Mouse (Mus musculus) hindbrain, embryonic 13.5 days (tissue): ENCODE data around the gene Ski. TPM values are rescaled to one million over a fixed set of nuclear protein-coding genes. Genes with fewer than 3 reads are reported as not detected.

Experiments
- ATAC-seq: fragments of 200-750 bp; cut with Nextera tagmentation; 2 replicates; pipeline ENCODE4 v1.8.0; 2017; ENCODE audit warnings: moderate TSS enrichment; ENCODE audit not compliant: low FRiP score
- H3K27ac ChIP-seq: fragments of 300-500 bp; sonication (generic); 2 replicates; pipeline ENCODE4 v1.5.1; 2015; ENCODE audit warnings: inconsistent platforms, mild to moderate bottlenecking, moderate library complexity
- H3K27me3 ChIP-seq: fragments of 300-500 bp; sonication (generic); 2 replicates; pipeline ENCODE4 v1.6.1; 2015; ENCODE audit warnings: mild to moderate bottlenecking, inconsistent platforms
- H3K36me3 ChIP-seq: fragments of 300-500 bp; sonication (generic); 2 replicates; pipeline ENCODE4 v1.6.1; 2015; ENCODE audit warnings: mild to moderate bottlenecking, inconsistent platforms
- H3K4me1 ChIP-seq: fragments of 300-500 bp; sonication (generic); replicated peaks from 2 replicates; pipeline ENCODE4 v1.6.1; 2015; ENCODE audit warnings: inconsistent platforms
- H3K4me2 ChIP-seq: fragments of 300-500 bp; sonication (generic); 2 replicates; pipeline ENCODE4 v1.6.1; 2015; ENCODE audit warnings: inconsistent platforms, mild to moderate bottlenecking, moderate library complexity
- H3K4me3 ChIP-seq: fragments of 300-500 bp; sonication (generic); 2 replicates; pipeline ENCODE4 v1.5.1; 2015; ENCODE audit warnings: mild to moderate bottlenecking, inconsistent platforms
- H3K9ac ChIP-seq: fragments of 300-500 bp; sonication (generic); 2 replicates; pipeline ENCODE4 v1.6.1; 2015; ENCODE audit warnings: mild to moderate bottlenecking, inconsistent platforms
- H3K9me3 ChIP-seq: fragments of 300-500 bp; sonication (generic); 2 replicates; pipeline ENCODE4 v1.6.1; 2016; ENCODE audit warnings: inconsistent platforms
- WGBS: fragments of 180-500 bp; shearing (Covaris S2); methylation state at CpG from one replicate; pipeline ENCODE4 v1.1.7; 2015; 5-methylcytosine and 5-hydroxymethylcytosine counted together
- polyA plus RNA-seq: library from polyadenylated mRNA; unstranded; fragments of >200 nt; fragmentation: Nextera tagmentation; extraction: Ambion mirVana; gene quantifications from 2 replicates; pipeline ENCODE4 v1.2.1, GENCODE M21; 2015

The Ski gene
- polyA plus RNA-seq, 1 experiment from 2014 or later: 10.3 TPM

DNA sequence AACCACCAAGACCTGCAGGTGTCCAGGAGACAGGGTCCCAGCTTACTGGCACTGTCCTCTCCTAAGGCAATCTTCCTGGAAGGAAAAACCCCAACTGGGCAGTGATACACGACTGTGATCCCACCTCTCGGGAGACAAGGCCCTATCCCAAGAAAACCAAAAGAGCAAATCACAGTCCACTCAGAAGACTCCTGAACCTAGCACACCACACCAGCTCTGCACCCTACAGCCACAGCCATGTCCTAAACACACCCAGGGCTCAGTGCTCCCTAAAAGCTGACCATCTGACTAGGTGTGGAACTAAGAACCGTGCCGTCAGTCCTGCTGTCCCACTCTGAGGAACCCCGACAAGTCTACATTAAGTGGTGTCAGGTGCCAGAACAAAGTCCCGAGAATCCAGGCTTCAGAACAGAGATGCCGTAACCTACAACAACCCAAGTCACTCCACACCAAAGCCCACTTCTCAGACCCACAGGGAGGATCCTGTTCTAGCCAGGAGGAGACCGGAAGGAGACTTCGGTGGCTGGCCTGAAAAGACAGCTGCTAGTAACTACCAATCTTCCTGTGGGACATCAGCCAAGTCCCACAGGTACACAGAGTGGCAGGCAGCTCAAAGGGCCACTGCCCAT is 4.2 kb downstream of the Ski start:
- H3K9ac ChIP-seq: peak overlapping the region; percentile 98; the same call in 1 of the 2 replicates
- peaks cover 86% of the 10 kb centered on the region for H3K4me1 ChIP-seq
- H3K36me3 ChIP-seq: no peaks in the 10 kb centered on the region
- H3K4me3 ChIP-seq: peak overlapping the region; percentile 93
- H3K9me3 ChIP-seq: no peaks in the 10 kb centered on the region
- H3K27me3 ChIP-seq: no peaks in the 10 kb centered on the region
- no peak for ATAC-seq
- 75% methylated on average over 9 of the region's 9 CpGs for WGBS
- peak overlapping the region; percentile 30; the same call in 1 of the 2 replicates for H3K27ac ChIP-seq
- H3K4me2 ChIP-seq: peak overlapping the region; percentile 100

DNA sequence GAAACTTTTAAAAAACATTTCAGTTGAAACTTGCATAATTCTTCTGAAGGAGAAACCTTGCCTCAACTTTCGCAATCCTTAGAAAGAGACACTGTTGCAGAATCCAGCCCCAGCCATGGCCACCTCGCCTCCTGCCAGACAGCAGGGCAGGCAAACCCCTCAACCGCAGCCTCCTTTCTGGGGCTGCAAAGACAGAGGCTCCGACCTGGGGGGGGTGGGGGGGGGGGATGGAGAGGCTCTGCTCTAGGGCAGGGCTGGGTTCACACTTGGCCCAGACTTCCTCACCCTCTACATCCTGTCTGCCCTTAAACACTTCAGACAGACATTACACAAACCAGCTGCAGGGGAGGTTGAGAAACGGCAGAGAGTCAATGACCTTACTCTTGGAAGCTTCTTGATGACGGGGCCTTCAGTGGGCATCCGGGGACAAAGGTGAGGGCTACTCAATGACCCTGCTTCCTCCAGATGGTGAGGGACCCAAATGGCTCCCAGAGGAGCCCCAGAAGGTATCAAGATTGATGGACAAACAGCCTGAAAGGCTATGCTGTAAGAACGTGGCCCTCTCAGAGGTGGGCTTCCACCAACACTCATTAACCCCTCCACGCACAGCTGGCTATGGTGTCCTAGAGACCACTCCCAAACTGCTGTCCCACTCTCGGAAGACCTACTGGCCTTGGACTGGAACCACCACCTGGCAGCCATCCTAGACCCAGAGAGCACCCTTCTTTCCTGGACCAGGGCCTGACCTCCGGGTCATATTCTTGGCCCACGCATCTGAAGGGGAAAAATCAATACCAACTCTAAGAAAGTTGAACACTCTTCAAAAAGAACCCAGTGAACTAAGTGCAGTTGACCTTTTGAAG is 4.9 kb downstream of the Ski start:
- Histone ChIP-seq H3K9ac (0 out of 2 replicates have a peak overlapping the region, but pooled peaks have one; percentile 49), H3K4me2 (peak overlapping the region; percentile 100), H3K4me3 (no peak overlapping the region), H3K4me1 (peaks cover 93% of the 10 kb centered on the region), H3K27ac (0 out of 2 replicates have a peak overlapping the region, but pooled peaks have one; percentile 64), H3K36me3 (no peaks in the 10 kb centered on the region), H3K27me3 (no peaks in the 10 kb centered on the region), H3K9me3 (no peaks in the 10 kb centered on the region)
- 61% methylated on average over 12 of the region's 12 CpGs for WGBS
- no peak for ATAC-seq

DNA sequence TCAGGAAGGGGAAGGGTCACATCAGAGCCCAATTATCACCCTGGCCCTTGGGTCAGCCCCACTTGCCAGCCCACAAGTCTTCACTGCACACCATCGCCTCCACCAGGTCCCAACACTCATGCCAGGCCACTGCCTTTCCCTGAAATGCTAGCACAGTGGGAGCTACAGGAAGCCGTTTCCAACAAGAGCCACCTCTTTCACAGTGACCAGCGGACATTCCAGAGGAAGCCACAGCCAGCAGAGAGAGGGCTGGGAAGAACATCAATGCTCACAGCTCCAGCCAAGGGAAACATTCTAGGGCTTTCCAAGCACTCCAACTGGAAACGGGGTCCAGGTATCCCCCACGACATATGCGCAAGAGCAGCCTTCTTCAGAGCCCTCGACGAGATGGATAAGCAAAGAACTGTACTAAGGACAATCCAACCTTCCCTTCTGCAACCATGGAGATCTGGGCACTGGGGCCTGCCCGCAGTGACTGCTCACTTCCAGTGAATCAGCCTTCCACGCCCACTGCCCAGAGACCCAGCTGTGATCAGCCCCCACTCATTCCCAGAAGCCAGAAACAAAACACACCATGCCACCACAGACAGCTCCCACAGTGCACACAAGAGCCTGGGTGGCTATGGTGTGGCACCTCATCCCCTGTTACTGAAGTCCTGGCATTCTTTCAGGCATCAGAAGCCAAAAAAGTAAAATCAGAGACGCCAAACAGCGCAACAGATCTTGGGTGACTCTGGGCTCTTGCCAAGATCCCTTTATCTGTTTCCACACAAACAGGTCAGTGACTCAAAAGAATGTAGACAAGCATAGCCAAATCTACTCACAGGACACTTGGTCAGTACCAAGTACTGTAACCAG is 6.4 kb downstream of the Ski start:
- Histone ChIP-seq H3K27me3 (no peaks in the 10 kb centered on the region), H3K4me3 (peak overlapping the region; percentile 11; the same call in 1 of the 2 replicates), H3K27ac (peak overlapping the region; percentile 64), H3K36me3 (peaks cover 1% of the 10 kb centered on the region; the same call in 1 of the 2 replicates), H3K9ac (peak overlapping the region; percentile 29; the same call in 1 of the 2 replicates), H3K4me1 (peaks cover 92% of the 10 kb centered on the region), H3K9me3 (no peaks in the 10 kb centered on the region), H3K4me2 (peak overlapping the region; percentile 31)
- ATAC-seq: no peak
- 54% methylated on average over 12 of the region's 12 CpGs for WGBS

DNA sequence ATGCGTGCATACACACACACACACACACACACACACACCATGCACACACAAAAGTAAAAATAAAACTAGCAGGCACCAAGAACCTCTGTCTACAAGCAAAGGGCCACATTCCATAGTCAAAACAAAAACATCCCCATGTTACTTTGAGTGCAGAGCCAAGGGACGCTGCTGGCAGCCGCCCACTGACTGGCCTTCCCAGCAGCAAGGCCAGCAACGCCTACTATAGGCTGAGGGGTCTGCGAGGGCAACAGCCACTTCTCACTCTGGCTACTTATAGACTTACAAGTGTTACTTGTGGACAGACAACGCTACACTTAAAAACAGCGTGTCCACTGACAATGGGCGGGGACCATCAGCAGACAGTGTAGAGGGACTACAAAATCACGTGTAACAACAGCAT is 7.2 kb downstream of the Ski start:
- peaks cover 6% of the 10 kb centered on the region for H3K36me3 ChIP-seq
- H3K27ac ChIP-seq: peak overlapping the region; percentile 64; the same call in 1 of the 2 replicates
- H3K4me1 ChIP-seq: peaks cover 88% of the 10 kb centered on the region
- H3K9me3 ChIP-seq: no peaks in the 10 kb centered on the region
- ATAC-seq: no peak
- peak overlapping the region; percentile 31 for H3K4me2 ChIP-seq
- no peaks in the 10 kb centered on the region for H3K27me3 ChIP-seq
- WGBS: 49% methylated on average over 9 of the region's 9 CpGs
- H3K9ac ChIP-seq: no peak overlapping the region; the same call in 1 of the 2 replicates
- no peak overlapping the region for H3K4me3 ChIP-seq

DNA sequence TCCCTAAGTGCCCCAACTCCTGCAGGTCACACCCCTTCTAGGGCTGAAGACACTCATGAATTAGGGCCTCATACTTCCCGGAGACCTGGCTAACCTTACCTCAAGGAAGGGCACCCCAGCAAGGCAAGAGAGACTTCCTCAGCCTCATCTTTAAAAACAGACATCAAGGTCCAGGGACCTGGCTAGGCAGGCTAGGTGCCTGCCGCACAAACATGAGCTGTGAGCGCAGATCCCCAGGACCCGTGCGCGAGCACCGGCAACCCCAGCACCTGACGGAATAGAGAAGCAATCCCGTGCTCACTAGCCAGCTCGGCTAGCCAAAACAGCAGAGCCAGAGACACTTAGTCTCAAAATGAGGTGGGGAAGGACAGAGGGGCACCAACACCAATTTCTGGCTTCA is 7.6 kb downstream of the Ski start:
- H3K4me2 ChIP-seq: peak overlapping the region; percentile 27

DNA sequence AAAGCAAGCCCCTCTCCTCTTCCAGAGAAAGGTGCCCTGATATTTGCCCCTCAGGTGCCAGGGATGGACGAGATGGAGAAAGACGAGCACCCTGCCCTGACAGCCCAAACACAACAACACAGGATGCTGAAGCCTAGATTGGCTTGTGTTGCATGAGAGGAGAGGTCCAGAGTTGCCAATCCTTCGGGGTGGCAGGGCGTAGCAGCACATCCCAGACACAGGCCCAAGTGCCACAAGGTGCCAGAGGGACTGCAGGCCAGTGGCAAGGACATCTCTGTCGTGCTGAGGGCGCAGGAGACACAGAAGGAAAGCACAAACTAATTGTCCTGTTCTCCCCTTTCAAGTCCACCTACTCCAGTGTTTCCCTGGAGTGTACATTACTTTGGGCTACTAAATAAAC is 8.2 kb downstream of the Ski start:
- Histone ChIP-seq H3K27me3 (no peaks in the 10 kb centered on the region), H3K9me3 (no peaks in the 10 kb centered on the region), H3K9ac (peak overlapping the region; percentile 53), H3K4me2 (peak overlapping the region; percentile 27), H3K4me1 (peaks cover 86% of the 10 kb centered on the region), H3K4me3 (no peak overlapping the region), H3K27ac (peak overlapping the region; percentile 71), H3K36me3 (peaks cover 6% of the 10 kb centered on the region)
- 77% methylated on average over 6 of the region's 6 CpGs for WGBS
- no peak for ATAC-seq

More for the DNA sequence above, 7.6 kb downstream of the Ski start:
- H3K27ac ChIP-seq: 0 out of 2 replicates have a peak overlapping the region, but pooled peaks have one; percentile 64
- H3K4me3 ChIP-seq: no peak overlapping the region
- H3K27me3 ChIP-seq: no peaks in the 10 kb centered on the region
- peaks cover 88% of the 10 kb centered on the region for H3K4me1 ChIP-seq
- ATAC-seq: no peak
- WGBS: 79% methylated on average over 10 of the region's 10 CpGs
- peak overlapping the region; percentile 53; the same call in 1 of the 2 replicates for H3K9ac ChIP-seq
- no peaks in the 10 kb centered on the region for H3K9me3 ChIP-seq
- peaks cover 6% of the 10 kb centered on the region for H3K36me3 ChIP-seq

DNA sequence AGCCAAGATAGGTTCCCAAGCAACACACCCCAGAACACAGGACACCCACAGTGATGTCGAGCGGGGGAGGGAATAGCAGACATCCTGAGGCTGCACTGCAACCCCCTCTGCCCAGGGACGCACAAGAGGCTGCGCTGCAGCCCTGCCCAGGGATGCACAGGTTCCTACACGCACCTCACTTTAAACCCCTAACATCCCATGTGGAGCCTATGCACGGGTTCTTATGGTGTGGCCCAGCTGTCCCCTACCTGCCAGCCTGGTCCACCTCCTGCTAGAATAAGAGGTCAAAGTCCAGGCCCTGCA is 8.7 kb downstream of the Ski start:
- H3K36me3 ChIP-seq: peaks cover 6% of the 10 kb centered on the region
- ATAC-seq: peak; percentile 32; the same call in 1 of the 2 replicates
- H3K27me3 ChIP-seq: no peaks in the 10 kb centered on the region
- 67% methylated on average over 6 of the region's 6 CpGs for whole genome bisulfite sequencing
- peaks cover 85% of the 10 kb centered on the region for H3K4me1 ChIP-seq
- H3K9me3 ChIP-seq: no peaks in the 10 kb centered on the region
- no peak overlapping the region for H3K4me3 ChIP-seq
- H3K9ac ChIP-seq: peak overlapping the region; percentile 53
- H3K27ac ChIP-seq: peak overlapping the region; percentile 71
- H3K4me2 ChIP-seq: peak overlapping the region; percentile 27; the same call in 1 of the 2 replicates

DNA sequence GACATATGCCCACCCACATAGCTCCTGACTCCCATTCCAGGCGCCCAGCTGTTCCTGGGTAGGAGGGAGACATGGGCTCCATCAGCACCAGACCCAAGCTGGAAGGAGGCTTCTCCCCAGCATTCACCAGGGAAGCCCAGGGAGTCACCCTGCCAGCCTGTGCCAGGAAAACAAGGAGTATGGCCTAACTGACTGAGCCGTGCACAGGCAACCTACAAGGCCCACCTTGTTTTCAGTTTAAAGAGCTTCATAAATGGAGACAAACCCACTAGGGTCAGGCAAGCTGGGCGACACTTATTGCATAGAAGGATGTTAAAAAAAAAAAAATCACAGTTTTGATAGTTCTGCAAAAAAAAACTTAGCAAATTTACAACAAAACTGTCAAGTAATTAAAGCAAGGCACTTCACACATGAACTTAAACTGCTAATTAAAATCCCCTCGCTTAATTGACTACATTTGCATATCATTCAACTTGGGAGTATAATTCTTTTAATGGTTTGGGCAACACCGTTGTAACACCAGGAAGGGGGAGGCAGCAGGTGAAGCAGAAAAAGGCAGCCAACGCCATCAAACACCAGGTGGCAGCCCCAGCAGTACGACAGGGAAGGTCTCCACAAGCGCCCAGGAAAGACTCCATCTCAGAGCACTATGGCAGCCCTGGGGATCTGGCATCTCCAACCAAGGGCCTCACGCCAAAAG is 9.2 kb downstream of the Ski start:
- Histone ChIP-seq H3K4me3 (no peak overlapping the region), H3K36me3 (peaks cover 6% of the 10 kb centered on the region), H3K4me1 (peaks cover 85% of the 10 kb centered on the region), H3K27me3 (no peaks in the 10 kb centered on the region), H3K9me3 (no peaks in the 10 kb centered on the region), H3K27ac (peak overlapping the region; percentile 71), H3K9ac (peak overlapping the region; percentile 53; the same call in 1 of the 2 replicates), H3K4me2 (0 out of 2 replicates have a peak overlapping the region, but pooled peaks have one; percentile 27)
- 51% methylated on average over 9 of the region's 9 CpGs for WGBS
- ATAC-seq: no peak

DNA sequence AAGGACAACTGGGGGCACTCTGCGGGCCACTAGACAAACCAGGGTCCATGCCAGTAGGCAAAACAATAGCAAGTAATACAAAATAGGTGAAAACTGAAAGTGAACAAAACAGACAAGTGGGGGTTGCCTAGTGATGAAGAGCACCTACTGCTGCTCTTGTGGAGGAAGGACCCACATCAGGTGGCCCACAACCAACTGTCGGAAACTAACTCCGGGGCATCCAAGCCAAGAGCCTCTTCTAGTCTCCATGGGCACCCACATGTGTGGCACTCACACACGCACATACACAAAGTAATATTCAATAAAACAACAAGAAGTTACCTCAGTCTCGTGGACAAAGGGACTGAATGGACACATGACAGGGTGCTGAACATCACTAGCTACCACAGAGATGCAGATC is 12.9 kb downstream of the Ski start:
- H3K9me3 ChIP-seq: no peaks in the 10 kb centered on the region
- H3K36me3 ChIP-seq: peaks cover 6% of the 10 kb centered on the region
- no peak overlapping the region for H3K9ac ChIP-seq
- WGBS: 92% methylated on average over 5 of the region's 5 CpGs
- ATAC-seq: no peak
- no peak overlapping the region for H3K4me3 ChIP-seq
- no peaks in the 10 kb centered on the region for H3K27me3 ChIP-seq
- H3K4me1 ChIP-seq: peaks cover 81% of the 10 kb centered on the region
- no peak overlapping the region for H3K4me2 ChIP-seq
- no peak overlapping the region for H3K27ac ChIP-seq

DNA sequence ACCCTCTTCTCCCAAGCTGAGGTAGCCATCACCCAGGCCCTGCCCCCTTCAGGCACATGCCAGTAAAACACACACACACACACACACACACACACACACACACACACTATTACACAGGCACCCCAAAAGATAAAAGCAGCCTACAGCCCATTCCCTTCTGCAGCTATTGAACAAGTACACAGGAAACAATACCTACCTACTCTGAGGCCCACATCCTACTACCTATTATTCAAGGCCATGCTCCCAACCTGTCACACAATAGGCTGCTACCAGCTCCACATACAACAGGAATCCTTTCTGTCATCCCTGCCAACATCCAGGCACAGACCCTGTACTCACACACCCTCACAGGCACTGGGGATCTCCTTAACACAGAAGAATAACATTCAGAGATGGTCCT is 13.3 kb downstream of the Ski start:
- H3K27ac ChIP-seq: no peak overlapping the region
- H3K4me2 ChIP-seq: no peak overlapping the region
- H3K4me3 ChIP-seq: no peak overlapping the region
- no peaks in the 10 kb centered on the region for H3K9me3 ChIP-seq
- peaks cover 77% of the 10 kb centered on the region for H3K4me1 ChIP-seq
- H3K9ac ChIP-seq: no peak overlapping the region
- no peaks in the 10 kb centered on the region for H3K27me3 ChIP-seq
- ATAC-seq: no peak
- peaks cover 6% of the 10 kb centered on the region for H3K36me3 ChIP-seq

DNA sequence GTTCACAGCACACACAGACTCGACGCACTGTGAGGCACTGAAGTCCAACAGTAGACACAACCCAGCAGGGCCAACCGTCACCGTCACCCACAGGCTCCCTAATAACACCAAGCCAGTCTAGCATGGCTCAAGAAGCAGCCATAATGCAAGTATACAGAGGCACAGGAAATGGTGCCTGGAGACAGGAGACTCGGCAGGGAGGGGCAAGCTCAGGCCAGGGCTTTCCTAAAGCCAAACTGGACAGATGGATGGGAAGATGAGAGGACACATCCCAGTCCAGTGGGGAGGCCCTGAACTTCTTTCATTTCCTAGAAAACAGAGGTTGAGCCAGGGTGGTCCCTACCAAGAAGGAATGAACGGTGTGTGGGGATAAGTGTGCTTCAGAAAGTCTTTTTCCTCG is 13.8 kb downstream of the Ski start:
- no peak for ATAC-seq
- 0 out of 2 replicates have a peak overlapping the region, but pooled peaks have one; percentile 3 for H3K4me2 ChIP-seq
- peak overlapping the region; percentile 62 for H3K27ac ChIP-seq
- peak overlapping the region; percentile 19; the same call in 1 of the 2 replicates for H3K9ac ChIP-seq
- WGBS: 54% methylated on average over 7 of the region's 7 CpGs
- no peaks in the 10 kb centered on the region for H3K27me3 ChIP-seq
- no peak overlapping the region for H3K4me3 ChIP-seq
- H3K9me3 ChIP-seq: no peaks in the 10 kb centered on the region
- H3K36me3 ChIP-seq: peaks cover 6% of the 10 kb centered on the region
- H3K4me1 ChIP-seq: peaks cover 73% of the 10 kb centered on the region
